Mouse (Mus musculus) embryonic facial prominence, embryonic 11.5 days (tissue): Measurements from ENCODE around the gene Hspa12b. TPM values are rescaled to one million over a fixed set of nuclear protein-coding genes. Genes with fewer than 3 reads are reported as not detected.

Source experiments
- ATAC-seq: fragments of 200-750 bp; cut with Nextera tagmentation; replicated peaks from 2 replicates; pipeline ENCODE4 v1.8.0; 2017; ENCODE audit warnings: low read depth; ENCODE audit not compliant: insufficient number of reproducible peaks, low FRiP score, low TSS enrichment
- DNase-seq: peaks from one replicate; pipeline ENCODE4 v3.0.0-alpha.2; 2015; ENCODE audit warnings: low spot score
- H3K27ac ChIP-seq: fragments of 300-500 bp; sonication (generic); replicated peaks from 2 replicates; pipeline ENCODE4 v1.5.1; 2014; ENCODE audit warnings: mild to moderate bottlenecking, low read depth, low read length, control low read depth
- H3K27me3 ChIP-seq: fragments of 300-500 bp; sonication (generic); 2 replicates; pipeline ENCODE4 v1.6.1; 2014; ENCODE audit warnings: mild to moderate bottlenecking, low read length, moderate library complexity, mixed read lengths; ENCODE audit not compliant: control insufficient read depth, insufficient read depth
- H3K36me3 ChIP-seq: fragments of 300-500 bp; sonication (generic); replicated peaks from 2 replicates; pipeline ENCODE4 v1.6.1; 2014; ENCODE audit warnings: low read depth, mild to moderate bottlenecking, low read length, moderate library complexity, mixed read lengths; ENCODE audit not compliant: control insufficient read depth, insufficient read depth
- H3K4me1 ChIP-seq: fragments of 300-500 bp; sonication (generic); 2 replicates; pipeline ENCODE4 v1.6.1; 2014; ENCODE audit warnings: low read length, mixed read lengths; ENCODE audit not compliant: control insufficient read depth, insufficient read depth
- H3K4me2 ChIP-seq: fragments of 300-500 bp; sonication (generic); 2 replicates; pipeline ENCODE4 v1.6.1; 2014; ENCODE audit warnings: low read depth, mild to moderate bottlenecking, control low read depth, low read length, moderate library complexity
- H3K4me3 ChIP-seq: fragments of 300-500 bp; sonication (generic); 2 replicates; pipeline ENCODE4 v1.5.1; 2014; ENCODE audit warnings: low read depth, low read length, control low read depth
- H3K9ac ChIP-seq: fragments of 300-500 bp; sonication (generic); replicated peaks from 2 replicates; pipeline ENCODE4 v1.6.1; 2014; ENCODE audit warnings: mild to moderate bottlenecking, control low read depth, low read length
- H3K9me3 ChIP-seq: fragments of 300-500 bp; sonication (generic); replicated peaks from 2 replicates; pipeline ENCODE4 v1.6.1; 2016; ENCODE audit warnings: mild to moderate bottlenecking, low read length, inconsistent platforms, mixed read lengths; ENCODE audit not compliant: control insufficient read depth
- WGBS: fragments of 180-500 bp; shearing (Covaris S2); extraction: QIAGEN DNeasy Blood & Tissue Kit; methylation state at CpG from one replicate; pipeline ENCODE4 v1.1.7; 2014; 5-methylcytosine and 5-hydroxymethylcytosine counted together
- polyA plus RNA-seq: library from polyadenylated mRNA; unstranded; fragments of >200 nt; fragmentation: Nextera tagmentation; extraction: Ambion mirVana; gene quantifications from 2 replicates; pipeline ENCODE4 v1.2.1, GENCODE M21; 2014

Gene Hspa12b
- polyA plus RNA-seq, 1 experiment from 2014 or later: 6.3 TPM

DNA sequence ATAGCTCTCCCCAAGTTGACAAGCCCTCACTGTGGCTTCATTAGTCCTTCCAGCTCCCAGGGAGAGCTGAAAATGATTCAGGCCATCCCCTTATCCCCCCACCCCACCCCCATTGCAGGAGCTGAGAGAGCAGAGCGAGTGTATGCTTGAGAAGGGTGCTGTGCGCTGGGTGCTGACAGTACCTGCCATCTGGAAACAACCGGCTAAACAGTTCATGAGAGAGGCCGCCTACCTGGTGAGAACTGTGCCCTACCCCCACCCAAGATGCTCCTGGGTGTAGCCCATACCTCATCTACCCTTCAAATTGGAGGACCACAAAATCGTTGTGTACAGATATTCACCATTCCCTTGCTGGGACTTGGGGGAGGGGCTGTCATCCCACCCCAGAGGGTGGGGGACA, 12.2 kb downstream of the Hspa12b start:
- Histone ChIP-seq H3K27ac (no peak overlapping the region), H3K4me1 (no peaks in the 10 kb centered on the region), H3K4me3 (no peak overlapping the region), H3K9ac (no peak overlapping the region), H3K4me2 (no peak overlapping the region), H3K27me3 (no peaks in the 10 kb centered on the region), H3K9me3 (no peaks in the 10 kb centered on the region), H3K36me3 (peaks cover 4% of the 10 kb centered on the region)
- 88% methylated on average over 5 of the region's 5 CpGs for WGBS
- DNase-seq (no peak), ATAC-seq (no peak)

DNA sequence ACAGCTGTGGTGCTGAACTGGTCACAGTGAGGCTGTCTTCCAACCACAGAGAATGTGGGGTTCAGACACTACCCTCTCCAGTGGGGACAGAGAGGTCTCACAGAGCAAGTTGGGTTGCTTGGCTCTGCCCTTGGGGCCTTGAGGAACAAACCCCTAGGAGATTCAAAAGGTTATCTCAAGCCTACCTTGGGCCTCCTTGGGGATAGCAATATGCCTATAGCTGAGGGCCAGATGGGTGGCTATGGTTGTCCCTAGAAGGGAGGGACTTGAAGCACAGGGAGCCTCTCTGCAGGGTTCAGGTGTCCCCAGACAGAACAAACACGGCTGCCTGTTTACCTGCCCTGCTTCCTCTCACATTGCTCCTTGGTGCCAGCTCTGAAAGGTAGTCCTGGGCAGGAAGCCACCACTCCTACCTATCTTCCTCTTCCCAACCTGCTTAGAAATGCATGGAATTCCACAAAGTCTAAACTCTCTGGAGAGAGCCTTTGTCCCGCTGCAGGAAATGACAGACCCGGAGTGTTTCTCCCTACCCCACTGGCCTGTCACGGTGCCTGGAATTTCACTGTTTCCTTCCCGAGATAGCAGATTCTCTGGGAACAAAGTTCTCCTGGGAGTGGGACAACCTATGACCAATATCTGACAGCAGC, 12.9 kb downstream of the Hspa12b start:
- 43% methylated on average over 5 of the region's 5 CpGs for WGBS
- H3K4me2 ChIP-seq: no peak overlapping the region
- H3K36me3 ChIP-seq: peaks cover 8% of the 10 kb centered on the region
- H3K27ac ChIP-seq: no peak overlapping the region
- ATAC-seq: no peak
- no peak for DNase-seq
- H3K4me3 ChIP-seq: no peak overlapping the region
- H3K4me1 ChIP-seq: no peaks in the 10 kb centered on the region
- no peaks in the 10 kb centered on the region for H3K27me3 ChIP-seq
- no peaks in the 10 kb centered on the region for H3K9me3 ChIP-seq
- no peak overlapping the region for H3K9ac ChIP-seq

- Histone ChIP-seq H3K4me1 (no peaks in the 10 kb centered on the region), H3K27me3 (no peaks in the 10 kb centered on the region), H3K9me3 (no peaks in the 10 kb centered on the region), H3K36me3 (peaks cover 8% of the 10 kb centered on the region), H3K27ac (no peak overlapping the region), H3K9ac (no peak overlapping the region), H3K4me2 (no peak overlapping the region), H3K4me3 (no peak overlapping the region)
- ATAC-seq (no peak), DNase-seq (no peak)
- WGBS: 80% methylated on average over 5 of the region's 5 CpGs
Observed at GRCm38 (mm10) chr2:131140533-131140905, 13.4 kb downstream of the Hspa12b start.

DNA sequence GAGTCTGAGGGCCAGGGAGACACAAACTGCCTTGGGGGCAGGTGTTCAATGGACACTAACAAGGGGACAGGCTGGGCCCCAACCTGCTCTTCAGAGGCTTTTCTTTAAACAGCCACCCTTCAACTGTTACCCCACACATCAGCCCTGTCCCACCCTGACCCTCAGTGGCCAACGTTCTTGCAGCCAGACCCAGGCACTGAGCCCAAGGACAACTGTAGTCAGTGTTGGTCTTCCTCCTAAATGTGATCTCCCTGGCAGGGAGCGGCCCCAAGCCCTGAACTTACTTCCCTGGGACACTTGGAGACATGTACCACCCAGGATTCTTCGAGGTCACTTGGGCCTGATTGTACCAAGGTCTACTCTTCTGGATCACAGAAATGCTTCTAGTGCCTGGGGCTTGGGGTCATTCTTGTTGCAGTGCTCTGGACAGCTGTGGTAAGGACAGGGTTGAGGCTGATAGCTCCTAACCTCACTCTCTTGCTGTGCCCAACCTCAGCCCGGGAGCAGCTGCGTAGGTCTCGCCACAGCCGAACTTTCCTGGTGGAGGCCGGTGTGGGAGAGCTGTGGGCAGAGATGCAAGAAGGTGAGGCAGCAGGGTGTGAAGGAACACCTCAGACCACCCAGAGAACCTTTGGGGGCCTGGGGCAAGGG, 14.4 kb downstream of the Hspa12b start:
- Histone ChIP-seq H3K4me1 (no peaks in the 10 kb centered on the region), H3K4me3 (no peak overlapping the region), H3K9ac (no peak overlapping the region), H3K36me3 (peaks cover 8% of the 10 kb centered on the region), H3K27ac (no peak overlapping the region), H3K4me2 (no peak overlapping the region), H3K27me3 (no peaks in the 10 kb centered on the region), H3K9me3 (no peaks in the 10 kb centered on the region)
- DNase-seq (no peak), ATAC-seq (no peak)
- 96% methylated on average over 8 of the region's 8 CpGs for WGBS

GRCm38 (mm10) chr2:131142592-131142991, 15.5 kb downstream of the Hspa12b start:
- DNase-seq (peak; percentile 76), ATAC-seq (peak; percentile 54)
- Histone ChIP-seq H3K4me3 (no peak overlapping the region), H3K27me3 (no peaks in the 10 kb centered on the region), H3K9me3 (no peaks in the 10 kb centered on the region), H3K4me1 (no peaks in the 10 kb centered on the region), H3K36me3 (peaks cover 10% of the 10 kb centered on the region), H3K9ac (no peak overlapping the region), H3K27ac (no peak overlapping the region), H3K4me2 (no peak overlapping the region)
- 33% methylated on average over 18 of the region's 18 CpGs for WGBS

- ATAC-seq (no peak), DNase-seq (no peak)
- Histone ChIP-seq H3K4me1 (no peaks in the 10 kb centered on the region), H3K36me3 (peaks cover 14% of the 10 kb centered on the region), H3K9me3 (no peaks in the 10 kb centered on the region), H3K27ac (no peak overlapping the region), H3K4me2 (no peak overlapping the region), H3K9ac (no peak overlapping the region), H3K27me3 (no peaks in the 10 kb centered on the region), H3K4me3 (no peak overlapping the region)
- WGBS: 66% methylated on average over 22 of the region's 22 CpGs
Observed at GRCm38 (mm10) chr2:131143007-131143780, 16.1 kb downstream of the Hspa12b start.

GRCm38 (mm10) chr2:131145121-131145520, 18.0 kb downstream of the Hspa12b start:
- Histone ChIP-seq H3K4me3 (no peak overlapping the region), H3K27me3 (no peaks in the 10 kb centered on the region), H3K9me3 (no peaks in the 10 kb centered on the region), H3K27ac (no peak overlapping the region), H3K9ac (no peak overlapping the region), H3K4me1 (no peaks in the 10 kb centered on the region), H3K36me3 (peaks cover 16% of the 10 kb centered on the region), H3K4me2 (no peak overlapping the region)
- DNase-seq (no peak), ATAC-seq (no peak)
- WGBS: 63% methylated on average over 13 of the region's 13 CpGs

DNA sequence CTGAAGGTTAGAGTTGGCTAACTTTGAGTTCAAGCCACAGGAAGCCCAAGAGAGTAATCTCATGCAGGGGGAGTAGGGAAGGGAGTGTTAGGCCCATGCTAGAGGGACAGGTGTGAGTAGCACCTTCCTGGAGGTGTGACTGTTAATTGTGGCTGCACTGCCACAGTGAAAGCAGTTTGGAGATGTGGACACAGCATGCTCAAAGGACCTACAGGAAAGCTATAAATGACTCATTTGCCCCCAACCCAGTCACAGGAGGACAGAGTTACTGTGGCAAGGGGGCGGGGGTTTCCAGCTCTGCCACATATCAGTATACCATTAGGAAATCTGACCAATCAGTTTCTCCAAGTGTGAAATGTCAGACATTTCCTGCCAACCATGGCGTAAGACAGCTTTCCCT, 18.5 kb downstream of the Hspa12b start:
- Histone ChIP-seq H3K9ac (no peak overlapping the region), H3K4me3 (no peak overlapping the region), H3K27ac (no peak overlapping the region), H3K9me3 (no peaks in the 10 kb centered on the region), H3K4me2 (no peak overlapping the region), H3K4me1 (no peaks in the 10 kb centered on the region), H3K27me3 (no peaks in the 10 kb centered on the region), H3K36me3 (peaks cover 16% of the 10 kb centered on the region)
- ATAC-seq (no peak), DNase-seq (no peak)
- WGBS: 84% methylated on average over 2 of the region's 2 CpGs
